Mouse (Mus musculus): ENCODE measurements around the gene Jmjd1c.
A peak's percentile ranks its signal among the peaks of the same experiment; 100 is the strongest.

Gene Jmjd1c

DNA sequence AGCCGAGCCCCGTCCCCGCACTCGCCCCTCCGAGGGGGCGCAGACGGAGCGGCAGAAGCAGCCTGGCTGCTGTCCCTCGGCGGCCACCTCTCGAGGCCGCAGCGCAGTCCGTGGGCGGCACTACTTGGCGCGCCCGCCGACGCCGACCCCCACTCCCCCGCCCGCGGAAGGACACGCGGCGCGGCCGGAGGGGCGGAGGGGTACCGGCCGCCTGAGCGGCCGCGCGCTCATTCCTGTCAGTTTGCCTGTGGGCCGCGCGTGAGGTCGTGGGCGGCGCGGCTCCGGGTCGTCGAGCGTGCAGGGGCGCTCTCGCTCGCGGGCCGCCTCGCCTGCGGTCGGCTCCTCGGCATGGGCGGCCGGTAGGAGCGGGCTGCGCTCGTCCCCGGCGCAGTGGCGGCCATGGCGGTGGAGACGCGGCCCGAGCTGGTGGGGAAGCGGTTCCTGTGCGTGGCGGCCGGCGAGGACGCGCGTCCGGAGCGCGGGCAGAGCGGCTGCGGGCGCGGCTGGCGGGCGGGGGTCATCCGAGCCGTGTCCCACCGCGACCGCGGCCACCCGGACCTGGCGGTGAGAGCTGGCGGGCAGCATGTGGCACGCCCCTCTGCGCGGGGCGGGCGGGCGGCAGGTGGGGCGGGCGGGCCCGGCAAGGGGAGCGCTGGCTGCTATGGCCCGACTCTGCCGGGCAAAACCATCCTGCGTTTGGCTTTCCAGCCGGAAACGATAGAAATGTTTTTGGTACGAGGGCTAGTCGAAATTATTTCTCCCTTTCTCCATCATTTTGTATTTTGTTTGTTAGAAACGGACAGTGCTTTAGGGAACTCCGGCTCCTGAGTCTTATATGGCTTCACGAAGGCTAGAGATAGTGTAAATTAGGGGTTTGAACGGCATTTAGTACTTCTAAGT, 31.2 kb downstream of the Jmjd1c start:
- peak; percentile 34 for DNase-seq (ENCODE audit: low spot score)

DNA sequence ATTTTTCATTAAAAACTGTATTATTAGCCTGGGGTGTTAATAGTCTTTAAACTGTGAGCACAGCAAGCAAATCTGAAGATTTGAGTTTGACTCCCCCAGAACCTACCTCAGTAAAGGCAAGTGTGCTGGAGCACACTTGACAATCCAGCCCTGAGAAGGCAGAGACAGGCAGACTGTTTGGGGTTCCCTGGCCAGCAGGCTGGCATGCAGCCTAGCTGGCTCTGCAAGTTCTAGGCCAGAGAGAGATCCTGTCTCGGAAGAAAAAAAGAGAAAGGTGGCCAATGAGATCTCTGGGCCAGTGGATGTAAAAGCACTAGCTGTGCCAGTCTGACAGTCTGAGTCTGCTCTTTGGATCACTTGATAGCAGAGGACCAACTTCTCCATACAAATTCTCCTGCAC, 33.6 kb downstream of the Jmjd1c start:
- DNase-seq (ENCODE audit: low spot score), result peak; percentile 46

DNA sequence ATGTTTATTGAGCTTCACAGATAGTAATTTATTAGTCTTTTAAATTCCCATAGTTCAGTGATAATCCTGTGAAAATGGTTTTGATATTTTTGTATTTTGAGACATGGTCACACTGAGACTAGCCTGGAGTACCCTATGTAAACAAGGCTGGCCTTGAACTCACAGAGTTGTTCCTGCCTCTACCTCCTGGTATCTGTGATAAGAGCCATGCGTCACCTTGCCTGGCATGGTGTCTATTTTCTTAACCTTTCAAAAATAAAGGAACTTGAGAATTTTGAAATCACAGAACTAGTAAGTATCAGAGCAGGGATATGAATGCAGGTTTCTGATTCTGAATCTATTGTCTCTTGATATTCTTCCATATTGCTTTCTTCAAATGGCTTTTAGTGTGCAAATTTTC, 35.8 kb downstream of the Jmjd1c start:
- DNase-seq (ENCODE audit: low spot score), result no peak

DNA sequence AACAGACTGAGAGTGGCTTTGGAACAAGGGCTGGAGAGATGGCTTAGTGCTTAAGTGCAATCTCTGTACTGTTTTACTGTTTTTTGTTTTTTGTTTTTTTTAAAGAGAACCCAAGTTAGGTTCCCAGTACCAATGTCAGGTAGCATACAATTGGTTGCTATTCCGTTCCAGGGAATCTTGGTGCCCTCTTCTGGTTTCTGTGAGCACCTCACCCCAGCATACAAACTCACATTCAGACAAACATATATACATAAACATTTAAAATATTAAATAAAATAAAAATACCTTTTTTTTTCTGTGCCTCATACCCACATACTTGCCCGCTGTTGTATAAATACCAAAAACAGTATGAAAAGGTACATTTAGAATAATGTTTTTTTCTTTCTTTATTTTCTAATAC, 38.4 kb downstream of the Jmjd1c start:
- DNase-seq (ENCODE audit: low spot score), result no peak

DNA sequence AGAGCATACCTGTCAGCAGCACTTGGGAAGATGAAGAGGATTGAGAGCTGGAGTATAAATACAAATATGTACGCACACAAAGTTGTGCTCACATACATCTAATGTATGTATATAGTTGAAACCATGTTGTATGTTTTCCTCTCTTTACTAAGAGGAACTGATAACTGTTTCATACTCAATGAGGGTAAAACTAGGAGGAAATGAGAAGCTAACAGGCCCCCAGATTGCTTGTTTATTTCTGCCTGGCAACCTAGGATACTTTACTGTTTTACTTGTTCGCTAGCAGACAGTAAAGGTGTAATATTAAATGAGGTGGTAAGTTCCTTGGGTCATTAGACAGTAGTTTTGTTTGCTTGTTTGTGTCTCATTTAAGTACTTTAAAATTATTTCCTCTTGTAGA, 41.5 kb downstream of the Jmjd1c start:
- no peak for DNase-seq (ENCODE audit: low spot score)

DNA sequence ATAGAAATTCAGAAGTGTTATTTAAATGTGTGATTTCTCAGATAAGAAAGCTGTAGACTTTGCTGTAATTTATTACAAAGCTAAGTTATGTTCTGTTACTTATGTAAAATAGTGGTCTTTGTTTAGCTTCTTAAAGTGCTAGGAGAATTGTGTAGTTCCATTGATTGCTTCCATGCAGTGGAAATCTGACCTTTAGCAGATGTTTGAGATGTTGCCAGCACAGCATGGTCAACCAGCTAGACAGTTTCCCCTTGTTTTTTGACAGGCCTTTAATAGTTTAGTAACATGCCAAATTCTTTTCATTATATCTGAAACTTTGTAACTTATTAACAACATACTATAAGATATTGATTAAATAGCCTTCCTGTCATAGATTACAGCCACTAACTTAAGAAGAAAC, 47.7 kb downstream of the Jmjd1c start:
- DNase-seq (ENCODE audit: low spot score), result no peak

DNA sequence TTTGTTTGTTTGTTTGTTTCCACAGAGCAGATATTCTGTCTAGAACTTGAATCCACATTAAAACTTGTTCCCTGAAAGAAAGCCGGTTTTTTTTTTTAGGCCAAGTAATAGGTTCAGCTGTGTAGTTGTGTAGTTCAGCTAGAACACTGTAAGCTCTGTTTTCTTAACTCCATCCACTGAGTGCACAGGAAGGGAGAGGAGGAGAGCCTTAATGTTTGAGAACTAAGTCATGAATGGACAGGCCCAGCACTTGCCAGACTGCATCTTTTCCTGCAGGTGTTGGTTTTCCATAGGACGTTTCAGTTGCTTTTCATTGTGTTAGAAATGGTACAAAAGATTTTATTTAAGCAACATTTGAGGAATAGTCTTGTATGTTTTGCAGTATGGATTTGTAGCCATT, 48.3 kb downstream of the Jmjd1c start:
- DNase-seq (ENCODE audit: low spot score), result no peak

DNA sequence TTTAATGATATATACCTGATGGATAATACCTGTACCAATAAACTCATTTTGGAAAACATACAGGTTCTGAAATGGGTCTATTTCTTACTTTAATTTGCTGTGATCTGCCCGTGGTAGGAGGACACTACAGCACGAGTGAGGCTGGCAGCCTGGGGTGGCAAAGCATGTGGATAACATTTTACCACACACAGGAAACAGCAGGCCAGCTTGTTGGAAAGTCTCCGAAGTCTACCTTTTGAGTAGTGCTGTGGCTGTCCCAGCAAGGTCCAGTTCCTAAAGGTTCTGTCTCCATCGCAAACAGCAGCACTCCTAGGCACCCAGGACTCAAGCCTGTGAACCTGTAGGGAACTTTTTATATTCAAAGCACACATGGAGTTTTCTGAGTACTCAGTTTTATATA, 49.7 kb downstream of the Jmjd1c start:
- no peak for DNase-seq (ENCODE audit: low spot score)

DNA sequence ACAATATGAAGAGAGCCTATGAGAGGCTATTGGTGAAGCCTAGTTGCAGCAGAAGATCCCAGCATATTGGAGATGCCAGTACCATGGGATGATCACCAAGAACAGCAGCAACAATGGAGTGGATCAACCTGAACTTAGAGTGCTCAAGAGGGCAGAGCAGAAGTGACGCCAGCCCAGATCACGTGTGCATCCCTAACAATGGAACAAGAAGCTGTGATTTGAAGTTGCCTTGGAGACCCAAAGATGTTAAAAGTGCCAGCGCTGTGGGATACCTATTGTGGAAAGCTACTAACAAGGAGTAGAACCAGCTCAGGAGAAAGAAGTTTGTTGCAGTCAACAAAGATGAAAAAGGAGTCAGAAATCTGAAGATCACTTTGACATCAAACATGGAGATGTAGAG, 55.8 kb downstream of the Jmjd1c start:
- DNase-seq (ENCODE audit: low spot score), result no peak

DNA sequence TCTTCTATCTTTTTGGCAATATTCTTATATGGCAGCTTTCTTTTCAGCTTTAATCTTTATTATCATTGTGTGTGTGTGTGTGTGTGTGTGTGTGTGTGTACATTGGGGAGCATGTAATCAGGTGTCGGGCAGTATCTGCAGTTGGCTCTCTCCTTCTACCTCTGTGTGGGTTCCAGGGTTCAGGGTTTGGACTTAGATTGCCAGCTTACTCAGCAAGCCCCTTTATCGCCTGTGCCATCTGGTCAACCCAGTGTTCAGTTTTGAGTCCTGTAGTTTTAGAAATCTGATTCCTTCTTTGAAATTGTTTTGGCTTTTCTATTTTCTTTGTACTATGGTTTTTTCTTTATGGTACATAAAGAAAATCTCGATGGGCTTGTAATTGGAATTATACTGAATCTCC, 58.7 kb downstream of the Jmjd1c start:
- DNase-seq (ENCODE audit: low spot score), result no peak

DNA sequence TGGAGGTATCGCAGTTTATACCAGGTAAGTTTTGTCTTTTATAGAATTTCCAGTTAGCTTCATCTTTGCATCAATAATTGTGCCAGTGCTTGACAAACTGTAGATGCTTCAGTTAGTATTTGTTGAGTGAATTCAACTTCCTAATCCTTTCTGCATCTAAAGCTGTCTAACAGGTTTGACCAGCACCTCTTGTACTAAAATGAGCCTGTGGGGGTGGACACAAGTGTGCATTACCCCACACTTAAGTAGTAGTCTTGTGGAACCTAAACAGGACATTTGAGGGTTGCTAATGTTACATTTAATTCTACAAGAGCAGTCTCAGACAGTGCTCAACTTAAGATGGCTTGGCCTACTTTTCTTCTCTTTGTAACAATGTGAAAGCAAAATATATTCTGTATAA, 78.1 kb downstream of the Jmjd1c start:
- DNase-seq (ENCODE audit: low spot score), result peak; percentile 7

DNA sequence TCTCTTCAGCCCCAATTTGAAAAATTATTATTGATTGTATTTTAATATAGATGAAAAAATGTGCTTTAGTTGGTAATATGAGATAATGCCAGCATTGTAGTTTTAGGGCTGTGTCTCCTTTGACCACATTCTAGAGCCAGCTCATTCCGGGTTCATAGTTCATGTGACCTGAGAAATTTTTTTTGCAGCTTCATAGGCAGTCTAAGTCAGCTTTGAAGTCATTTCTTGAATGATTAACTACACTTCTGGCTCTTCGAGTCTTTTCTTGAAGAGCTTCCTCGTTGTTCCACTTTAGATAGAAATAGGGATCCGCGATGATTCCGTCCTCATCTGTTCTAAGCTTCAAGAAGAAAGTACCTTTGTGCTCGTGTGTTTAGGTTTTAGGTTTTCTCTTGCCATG, 80.1 kb downstream of the Jmjd1c start:
- no peak for DNase-seq (ENCODE audit: low spot score)

DNA sequence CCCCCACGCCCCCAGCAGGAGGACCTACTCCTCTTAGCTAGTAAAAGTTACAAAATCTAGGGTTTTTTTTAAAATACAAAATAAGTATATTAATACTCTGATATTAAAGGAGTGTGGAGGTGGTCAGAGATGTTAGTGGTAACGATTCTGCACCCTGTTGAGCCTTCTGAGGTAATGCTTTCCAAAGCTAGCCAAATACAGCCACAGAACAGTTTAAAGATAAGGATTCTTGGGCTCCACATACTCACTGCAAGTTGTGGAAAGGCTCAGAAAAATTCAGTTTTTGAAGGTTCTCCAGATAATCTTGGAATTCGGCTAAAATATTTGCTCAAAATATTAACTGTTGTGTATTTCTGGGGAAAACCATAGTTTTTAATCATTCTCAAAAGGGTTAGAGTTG, 81.0 kb downstream of the Jmjd1c start:
- DNase-seq (ENCODE audit: low spot score), result no peak

DNA sequence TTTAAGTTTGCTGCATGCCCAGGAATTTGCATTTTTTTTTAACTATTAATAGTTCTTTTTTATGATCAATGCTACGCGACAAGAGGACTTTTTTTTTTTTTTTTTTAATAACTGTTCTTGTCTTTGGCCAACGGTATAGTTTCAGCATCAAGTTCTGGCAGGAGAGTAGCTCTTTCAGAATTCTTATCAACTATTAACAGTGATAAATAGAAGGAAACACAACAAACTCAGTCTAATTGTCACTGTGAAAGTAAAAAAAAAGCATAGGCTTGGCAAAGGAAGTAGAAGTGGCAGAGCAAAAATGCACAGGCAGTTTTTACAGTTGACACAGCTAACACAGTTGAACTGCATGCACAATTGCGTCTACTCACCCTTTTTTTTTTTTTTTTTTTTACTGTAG, 81.5 kb downstream of the Jmjd1c start:
- DNase-seq (ENCODE audit: low spot score), result no peak

DNA sequence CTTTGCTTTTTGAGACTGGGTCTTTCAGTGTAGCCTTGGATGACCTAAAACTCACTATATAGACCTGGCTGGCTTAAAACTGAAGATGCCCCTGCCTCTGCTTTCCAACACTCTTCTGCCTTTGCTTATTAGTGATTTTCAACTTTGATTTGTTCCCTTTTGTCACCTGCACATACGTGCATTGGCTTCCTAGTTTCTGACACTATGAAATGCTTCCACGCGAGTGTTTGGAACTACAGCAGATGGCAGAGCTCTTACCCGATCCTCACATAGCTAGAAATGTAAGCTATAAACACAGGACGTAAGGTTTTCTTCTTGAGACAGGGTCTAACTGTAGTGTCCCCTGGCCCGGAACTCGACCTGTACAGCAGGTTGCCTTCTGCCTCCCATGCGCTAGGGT, 84.1 kb downstream of the Jmjd1c start:
- no peak for DNase-seq (ENCODE audit: low spot score)

DNA sequence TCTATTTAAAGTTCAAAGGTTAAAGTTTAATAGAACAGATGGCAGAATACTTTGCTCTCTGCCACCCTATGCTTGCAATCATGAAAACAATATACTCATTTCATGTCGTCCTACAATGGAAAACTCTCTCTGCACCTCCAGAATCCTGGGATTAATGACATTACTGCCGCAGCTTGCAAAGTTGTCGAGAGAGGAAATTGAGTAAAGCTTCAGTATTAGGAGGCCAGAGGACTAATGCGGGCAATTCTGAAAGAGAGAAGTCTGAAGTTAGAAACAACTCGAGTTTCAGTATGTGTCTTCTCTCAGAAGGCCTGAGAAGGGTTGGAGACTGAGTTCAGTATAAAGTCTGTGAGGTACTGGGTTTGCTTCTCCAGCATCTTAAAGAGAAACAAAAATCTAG, 84.9 kb downstream of the Jmjd1c start:
- DNase-seq (ENCODE audit: low spot score), result no peak

DNA sequence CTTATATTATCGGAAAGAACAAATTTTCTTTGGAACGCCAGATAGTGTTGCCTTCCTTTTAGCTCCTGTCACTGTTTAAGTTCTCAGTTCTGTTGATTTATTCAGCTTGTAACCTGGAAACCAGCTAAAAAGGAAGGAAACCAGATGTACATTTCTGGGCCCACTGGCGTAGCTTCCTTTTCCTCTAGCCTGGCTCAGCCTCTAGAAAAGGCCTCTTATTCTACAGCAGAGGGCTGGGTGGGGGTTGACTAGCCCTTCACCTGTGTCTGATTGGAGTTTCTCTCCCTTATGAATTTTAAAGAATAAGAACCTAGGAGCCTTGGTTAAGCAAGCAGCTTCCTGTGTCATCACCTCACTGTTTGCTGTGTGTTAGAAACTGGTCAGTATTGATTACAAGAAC, 86.7 kb downstream of the Jmjd1c start:
- no peak for DNase-seq (ENCODE audit: low spot score)

DNA sequence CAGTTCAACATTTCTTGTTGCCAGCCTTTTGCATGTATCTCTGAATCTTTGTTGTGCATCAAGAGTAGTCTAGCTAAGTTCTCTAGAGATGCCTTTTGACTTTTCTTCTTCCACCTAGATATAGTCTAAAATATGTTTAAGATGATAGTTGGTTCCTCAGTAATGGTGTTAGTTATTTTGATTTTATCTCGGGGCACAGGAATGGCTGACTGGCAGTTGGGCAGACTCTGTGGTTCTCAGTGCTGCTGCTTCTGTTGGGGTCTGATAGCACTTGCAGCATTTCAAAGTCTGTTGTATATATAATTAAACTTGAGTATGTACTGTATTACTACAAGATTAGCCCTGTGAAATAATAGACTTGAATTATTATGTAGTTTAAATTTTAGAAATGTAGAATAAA, 87.2 kb downstream of the Jmjd1c start:
- DNase-seq (ENCODE audit: low spot score), result no peak

DNA sequence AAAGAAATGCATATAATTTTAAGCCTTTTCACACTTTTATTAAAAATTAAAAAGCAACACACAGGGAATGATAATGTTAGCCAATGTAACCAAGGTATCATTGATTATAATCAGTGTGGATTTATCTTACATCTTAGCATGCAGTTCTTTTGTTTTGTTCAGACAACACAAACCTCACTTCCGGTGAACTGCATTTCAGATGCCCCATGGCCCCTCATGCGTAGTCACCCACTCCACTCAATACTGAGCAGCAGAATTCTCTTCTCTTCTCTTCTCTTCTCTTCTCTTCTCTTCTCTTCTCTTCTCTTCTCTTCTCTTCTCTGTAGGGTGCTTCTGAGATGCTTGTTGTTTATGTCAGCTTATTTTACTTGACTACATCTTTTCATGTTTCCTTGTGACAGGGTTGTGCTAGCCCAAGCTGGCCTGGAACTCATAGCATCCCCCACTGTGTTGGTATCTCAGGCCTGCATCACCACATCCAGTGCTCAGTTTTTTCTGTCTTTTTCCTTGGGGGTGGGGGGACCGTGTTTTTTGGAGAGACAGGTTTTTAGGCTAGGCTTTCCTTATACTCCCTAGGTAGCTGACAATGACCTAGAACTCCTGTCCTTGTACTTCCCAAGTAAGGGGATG, 88.6 kb downstream of the Jmjd1c start:
- no peak for DNase-seq (ENCODE audit: low spot score)

DNA sequence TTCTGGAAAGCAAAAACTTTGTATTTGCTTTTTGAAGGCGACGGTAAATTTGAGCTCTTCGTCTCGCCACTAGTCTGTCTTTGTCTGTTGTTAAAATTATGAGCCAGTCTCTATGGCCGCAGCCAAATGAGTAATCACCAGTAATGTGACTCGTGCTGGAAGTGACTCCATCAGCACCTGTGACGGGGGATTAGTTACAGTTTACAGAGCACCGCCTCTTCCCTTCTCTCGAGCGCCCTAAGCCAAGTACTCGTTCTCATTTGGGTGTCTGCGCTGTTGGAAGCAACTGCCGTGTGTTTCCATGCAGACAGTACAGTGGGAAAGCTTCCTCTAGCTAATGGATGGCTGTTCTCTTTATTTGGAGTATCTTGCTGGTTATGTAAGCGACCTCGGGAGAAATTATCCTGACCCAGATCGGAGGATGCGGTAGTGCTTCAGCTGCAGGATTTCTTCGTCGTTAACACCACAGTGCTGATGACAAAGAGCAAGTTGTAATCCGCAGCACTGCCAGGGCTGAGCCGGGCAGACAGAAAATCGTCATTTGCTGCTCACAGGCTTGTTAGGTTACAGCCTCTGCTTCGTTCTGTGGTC, 89.7 kb downstream of the Jmjd1c start:
- peak; percentile 67 for DNase-seq (ENCODE audit: low spot score)

DNA sequence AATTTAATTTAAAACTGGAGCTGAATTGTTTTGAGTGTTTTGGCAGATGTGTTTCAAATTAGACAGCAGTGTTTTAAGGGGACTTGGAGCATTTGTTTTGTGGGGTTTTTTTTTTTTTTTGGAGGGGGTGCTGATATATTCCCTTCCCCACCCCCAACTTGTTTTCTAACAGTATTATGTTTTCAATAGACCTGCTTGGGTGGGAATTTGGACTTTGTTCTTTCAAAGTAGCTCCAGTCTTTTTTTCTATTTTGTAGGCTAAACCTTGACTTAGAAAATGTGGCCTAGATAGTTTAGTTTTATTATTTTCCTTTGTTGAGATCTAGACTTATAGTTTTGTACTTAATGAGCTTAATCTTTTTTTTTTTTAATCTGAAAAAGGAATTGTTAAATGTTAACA, 90.6 kb downstream of the Jmjd1c start:
- no peak for DNase-seq (ENCODE audit: low spot score)

DNA sequence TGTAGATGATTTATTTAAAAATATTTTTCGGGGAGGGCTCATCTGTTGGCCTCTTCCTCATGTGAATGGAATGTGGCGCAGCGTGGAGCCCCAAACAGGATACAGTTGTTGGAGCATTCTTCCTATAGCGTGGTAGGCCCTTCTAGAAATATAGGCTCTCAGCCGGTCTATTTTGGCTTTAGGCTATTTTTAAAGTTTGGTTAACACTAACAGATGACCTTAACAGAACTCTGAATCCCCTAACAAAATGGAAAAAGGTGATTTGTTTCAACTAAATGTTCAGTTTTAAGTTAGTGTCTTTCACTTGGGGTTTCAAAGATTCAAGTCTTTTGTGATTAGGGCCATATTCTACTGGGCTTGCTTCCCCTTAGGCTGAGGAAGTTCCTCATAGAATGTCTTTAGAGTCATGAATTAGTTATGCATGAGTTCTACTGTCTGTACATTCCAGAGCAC, 91.1 kb downstream of the Jmjd1c start:
- peak; percentile 23 for DNase-seq (ENCODE audit: low spot score)

DNA sequence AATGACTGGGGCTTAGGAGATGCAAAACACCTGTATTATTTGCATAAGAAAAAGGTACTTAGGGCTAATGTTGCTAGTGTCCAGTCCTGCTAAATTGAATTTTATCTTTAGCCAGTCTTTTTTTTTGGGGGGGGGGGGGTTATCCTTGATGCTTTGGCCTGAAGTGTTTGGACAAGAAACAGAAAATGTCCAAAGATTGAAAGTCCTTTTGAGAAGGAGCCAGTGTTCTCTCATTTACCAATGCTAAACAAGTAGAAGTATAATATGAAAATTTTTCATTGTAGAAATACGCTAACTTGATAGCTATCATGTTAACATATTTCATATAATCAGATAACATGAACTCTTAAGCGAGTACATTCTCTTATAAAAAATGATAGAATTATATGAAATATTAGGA, 92.0 kb downstream of the Jmjd1c start:
- DNase-seq (ENCODE audit: low spot score), result no peak

Measured in urinary bladder, postnatal 14 days (tissue).